Mouse (Mus musculus) heart, postnatal 0 days (tissue): Measurements from ENCODE around the gene Tmed6. TPM values are rescaled to one million over a fixed set of nuclear protein-coding genes. Genes with fewer than 3 reads are reported as not detected.
A peak's percentile ranks its signal among the peaks of the same experiment; 100 is the strongest.

ENCODE experiments used
- ATAC-seq: fragments of 200-750 bp; cut with Nextera tagmentation; 2 replicates; pipeline ENCODE4 v1.8.0; 2017; ENCODE audit warnings: low read depth, moderate number of reproducible peaks, moderate library complexity; ENCODE audit not compliant: insufficient read depth
- DNase-seq: peaks from one replicate; pipeline ENCODE4 v3.0.0-alpha.2; 2016; ENCODE audit warnings: low spot score
- H3K27ac ChIP-seq: fragments of 300-500 bp; sonication (generic); 2 replicates; pipeline ENCODE4 v1.5.1; 2014; ENCODE audit warnings: low read depth, mild to moderate bottlenecking
- H3K27me3 ChIP-seq: fragments of 300-500 bp; sonication (generic); 2 replicates; pipeline ENCODE4 v1.6.1; 2014; ENCODE audit warnings: low read length, mixed read lengths; ENCODE audit not compliant: control insufficient read depth, insufficient read depth
- H3K36me3 ChIP-seq: fragments of 300-500 bp; sonication (generic); replicated peaks from 2 replicates; pipeline ENCODE4 v1.6.1; 2014; ENCODE audit warnings: low read length, mixed read lengths; ENCODE audit not compliant: control insufficient read depth, insufficient read depth
- H3K4me1 ChIP-seq: fragments of 300-500 bp; sonication (generic); 2 replicates; pipeline ENCODE4 v1.6.1; 2014; ENCODE audit warnings: antibody characterized with exemption; ENCODE audit not compliant: control insufficient read depth, insufficient read depth
- H3K4me2 ChIP-seq: fragments of 300-500 bp; sonication (generic); 2 replicates; pipeline ENCODE4 v1.6.1; 2014; ENCODE audit warnings: low read depth, mild to moderate bottlenecking, low read length, moderate library complexity
- H3K4me3 ChIP-seq: fragments of 300-500 bp; sonication (generic); 2 replicates; pipeline ENCODE4 v1.5.1; 2014; ENCODE audit warnings: low read depth, low read length
- H3K9ac ChIP-seq: fragments of 300-500 bp; sonication (generic); replicated peaks from 2 replicates; pipeline ENCODE4 v1.6.1; 2014; ENCODE audit warnings: low read depth, low read length, mixed read lengths
- H3K9me3 ChIP-seq: fragments of 300-500 bp; sonication (generic); replicated peaks from 2 replicates; pipeline ENCODE4 v1.6.1; 2016; ENCODE audit warnings: low read length; ENCODE audit not compliant: control insufficient read depth
- CTCF ChIP-seq: IDR thresholded peaks from 2 replicates; pipeline ENCODE4 v1.5.1; 2016; ENCODE audit warnings: antibody characterized with exemption, control low read depth, low read depth
- EP300 ChIP-seq: IDR thresholded peaks from 2 replicates; pipeline ENCODE4 v1.6.1; 2016; ENCODE audit warnings: antibody characterized with exemption, low read depth
- WGBS: fragments of 180-500 bp; shearing (Covaris S2); extraction: QIAGEN DNeasy Blood & Tissue Kit; methylation state at CpG from one replicate; pipeline ENCODE4 v1.1.7; 2014; 5-methylcytosine and 5-hydroxymethylcytosine counted together
- polyA plus RNA-seq: library from polyadenylated mRNA; unstranded; fragments of >200 nt; fragmentation: Nextera tagmentation; extraction: Ambion mirVana; gene quantifications from 2 replicates; pipeline ENCODE4 v1.2.1, GENCODE M21; 2015
- total RNA-seq: library from RNA; depleted of rRNA; stranded (reverse); fragments of >200 nt; gene quantifications from 2 replicates; pipeline ENCODE4 v1.2.3, GENCODE M21; 2014; ENCODE audit warnings: low replicate concordance

The Tmed6 gene
- total and polyA plus RNA-seq, 2 experiments from 2014 or later, result not detected

DNA sequence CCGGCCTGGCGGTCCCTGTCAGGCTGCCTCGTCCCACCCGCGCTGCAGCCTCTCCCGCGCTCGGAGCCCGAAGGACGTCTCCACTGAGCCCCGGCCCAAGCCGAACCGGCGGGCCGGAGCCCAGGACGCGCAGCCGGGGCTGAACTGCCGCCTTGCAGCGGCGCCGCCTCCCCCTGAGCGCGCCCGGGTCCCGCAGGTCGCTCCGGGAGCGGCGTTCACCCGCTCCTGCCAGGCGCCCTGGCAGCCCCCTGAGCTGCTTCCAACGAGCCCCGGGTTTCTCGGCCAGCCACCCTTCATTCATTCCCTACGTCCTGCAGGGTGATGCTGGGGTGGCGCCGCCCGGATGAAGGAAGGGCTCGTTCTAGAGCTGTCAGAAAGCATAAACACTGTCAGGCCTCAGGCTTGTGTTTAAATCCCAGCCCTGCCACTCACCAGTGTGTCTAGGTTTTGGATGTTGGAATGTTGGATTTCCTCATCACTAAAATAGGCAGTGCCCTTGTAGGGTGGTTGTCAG lies 33.8 kb downstream of the Tmed6 start:
- H3K9ac ChIP-seq, result peak overlapping the region; percentile 90
- no peaks in the 10 kb centered on the region for H3K27me3 ChIP-seq
- WGBS, result 0% methylated on average over 32 of the region's 40 CpGs
- 0 out of 2 replicates have a peak, but pooled peaks cover 13% of the 10 kb centered on the region for H3K4me1 ChIP-seq
- no peak for TF ChIP-seq CTCF
- no peak for TF ChIP-seq EP300
- H3K9me3 ChIP-seq, result no peaks in the 10 kb centered on the region
- H3K27ac ChIP-seq, result peak overlapping the region; percentile 79
- ATAC-seq (no peak; the same call in 1 of the 2 replicates), DNase-seq (no peak)
- H3K4me2 ChIP-seq, result peak overlapping the region; percentile 74
- peak overlapping the region; percentile 85 for H3K4me3 ChIP-seq
- 0 out of 2 replicates have a peak, but pooled peaks cover 7% of the 10 kb centered on the region for H3K36me3 ChIP-seq

- Histone ChIP-seq H3K4me2 (peak within 1 kb of the TSS; percentile 74), H3K9ac (peak within 1 kb of the TSS; percentile 90), H3K4me1 (0 out of 2 replicates have a peak, but pooled peaks cover 10% of the 10 kb centered on the region), H3K36me3 (0 out of 2 replicates have a peak, but pooled peaks cover 4% of the 10 kb centered on the region), H3K27me3 (no peaks in the 10 kb centered on the region), H3K4me3 (peak within 1 kb of the TSS; percentile 85), H3K27ac (peak within 1 kb of the TSS; percentile 79), H3K9me3 (no peaks in the 10 kb centered on the region)
- WGBS, result 7% methylated on average over 44 of the region's 66 CpGs
- DNase-seq (peak; percentile 94), ATAC-seq (peak; percentile 96)
- TF ChIP-seq EP300 (no peak), CTCF (peak; percentile 88)
Observed at GRCm38 (mm10) chr8:107030650-107031576, 34.5 kb downstream of the Tmed6 start, which contains the start of gene Vps4a. Vps4a (plus strand) TSS chr8:107031222.

- 52% methylated on average over 5 of the region's 5 CpGs for WGBS
- Histone ChIP-seq H3K27ac (no peak overlapping the region), H3K4me1 (0 out of 2 replicates have a peak, but pooled peaks cover 10% of the 10 kb centered on the region), H3K9ac (no peak overlapping the region), H3K9me3 (no peaks in the 10 kb centered on the region), H3K36me3 (0 out of 2 replicates have a peak, but pooled peaks cover 4% of the 10 kb centered on the region), H3K4me3 (no peak overlapping the region), H3K4me2 (no peak overlapping the region), H3K27me3 (no peaks in the 10 kb centered on the region)
- no peak for TF ChIP-seq CTCF
- no peak for TF ChIP-seq EP300
- ATAC-seq (no peak), DNase-seq (no peak)
Observed at GRCm38 (mm10) chr8:107030058-107030457, 35.4 kb downstream of the Tmed6 start.

DNA sequence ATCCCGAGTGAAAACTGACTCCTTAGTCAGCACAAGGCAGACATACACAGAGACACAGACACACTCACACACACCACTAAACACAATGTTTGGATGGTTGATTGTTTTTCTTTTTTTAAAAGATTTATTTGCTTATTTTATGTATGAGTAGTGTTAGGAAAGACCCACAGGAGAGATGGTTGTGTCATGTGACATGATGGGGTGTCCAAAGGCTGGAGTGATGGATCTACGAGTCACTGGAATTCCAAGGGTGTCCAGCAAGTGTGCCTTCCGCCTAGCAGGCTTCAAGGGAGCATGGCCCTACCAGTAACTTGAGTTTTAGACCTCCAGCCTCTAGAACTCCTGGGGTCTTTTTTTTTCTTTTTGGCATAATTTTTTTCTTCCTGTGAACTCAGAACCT lies 36.1 kb downstream of the Tmed6 start:
- Histone ChIP-seq H3K27me3 (no peaks in the 10 kb centered on the region), H3K4me3 (no peak overlapping the region), H3K27ac (no peak overlapping the region), H3K4me2 (no peak overlapping the region), H3K4me1 (0 out of 2 replicates have a peak, but pooled peaks cover 10% of the 10 kb centered on the region), H3K36me3 (no peaks in the 10 kb centered on the region), H3K9ac (no peak overlapping the region), H3K9me3 (no peaks in the 10 kb centered on the region)
- ATAC-seq (no peak), DNase-seq (no peak)
- 80% methylated on average over 3 of the region's 3 CpGs for WGBS
- no peak for TF ChIP-seq EP300
- no peak for TF ChIP-seq CTCF

- H3K27ac ChIP-seq, result no peak overlapping the region
- 81% methylated on average over 8 of the region's 8 CpGs for WGBS
- H3K4me1 ChIP-seq, result no peaks in the 10 kb centered on the region
- H3K9ac ChIP-seq, result no peak overlapping the region
- no peak for ATAC-seq
- no peaks in the 10 kb centered on the region for H3K9me3 ChIP-seq
- TF ChIP-seq EP300 (no peak), CTCF (no peak)
- H3K4me3 ChIP-seq, result no peak overlapping the region
- no peaks in the 10 kb centered on the region for H3K36me3 ChIP-seq
- H3K27me3 ChIP-seq, result no peaks in the 10 kb centered on the region
- DNase-seq, result no peak
- no peak overlapping the region for H3K4me2 ChIP-seq
Observed at GRCm38 (mm10) chr8:107023479-107023878, 42.0 kb downstream of the Tmed6 start.
